Mouse (Mus musculus) forebrain, embryonic 16.5 days (tissue): ENCODE results near the gene Celsr1. TPM values are rescaled to one million over a fixed set of nuclear protein-coding genes. Genes with fewer than 3 reads are reported as not detected.

ENCODE experiments used
- ATAC-seq: fragments of 200-750 bp; cut with Nextera tagmentation; 2 replicates; pipeline ENCODE4 v1.8.0; 2017; ENCODE audit warnings: mild to moderate bottlenecking, moderate library complexity
- H3K27ac ChIP-seq: fragments of 300-500 bp; sonication (generic); 2 replicates; pipeline ENCODE4 v1.5.1; 2014; ENCODE audit warnings: low read length, control low read depth
- H3K27me3 ChIP-seq: fragments of 300-500 bp; sonication (generic); replicated peaks from 2 replicates; pipeline ENCODE4 v1.6.1; 2014; ENCODE audit warnings: low read length; ENCODE audit not compliant: control insufficient read depth, insufficient read depth
- H3K36me3 ChIP-seq: fragments of 300-500 bp; sonication (generic); 2 replicates; pipeline ENCODE4 v1.6.1; 2014; ENCODE audit not compliant: control insufficient read depth, insufficient read depth
- H3K4me1 ChIP-seq: fragments of 300-500 bp; sonication (generic); replicated peaks from 2 replicates; pipeline ENCODE4 v1.6.1; 2014; ENCODE audit warnings: low read length; ENCODE audit not compliant: control insufficient read depth, insufficient read depth
- H3K4me2 ChIP-seq: fragments of 300-500 bp; sonication (generic); 2 replicates; pipeline ENCODE4 v1.6.1; 2014; ENCODE audit warnings: mild to moderate bottlenecking, low read length, control low read depth
- H3K4me3 ChIP-seq: fragments of 300-500 bp; sonication (generic); replicated peaks from 2 replicates; pipeline ENCODE4 v1.5.1; 2014; ENCODE audit warnings: mild to moderate bottlenecking, low read length, control low read depth
- H3K9ac ChIP-seq: fragments of 300-500 bp; sonication (generic); replicated peaks from 2 replicates; pipeline ENCODE4 v1.6.1; 2014; ENCODE audit warnings: low read depth, low read length, control low read depth
- H3K9me3 ChIP-seq: fragments of 300-500 bp; sonication (generic); 2 replicates; pipeline ENCODE4 v1.6.1; 2016; ENCODE audit warnings: low read length; ENCODE audit not compliant: control insufficient read depth
- WGBS: fragments of 180-500 bp; shearing (Covaris S2); extraction: QIAGEN DNeasy Blood & Tissue Kit; methylation state at CpG from one replicate; pipeline ENCODE4 v1.1.7; 2014; 5-methylcytosine and 5-hydroxymethylcytosine counted together
- polyA plus RNA-seq: library from polyadenylated mRNA; unstranded; fragments of >200 nt; fragmentation: Nextera tagmentation; extraction: Ambion mirVana; gene quantifications from 2 replicates; pipeline ENCODE4 v1.2.1, GENCODE M21; 2015

Celsr1 gene
- polyA plus RNA-seq, 1 experiment from 2014 or later: 4.6 TPM

GRCm38 (mm10) chr15:86015026-86015425 lies 18.6 kb downstream of the Celsr1 start:
- ATAC-seq: no peak
- H3K4me2 ChIP-seq: no peak overlapping the region
- H3K4me1 ChIP-seq: peaks cover 16% of the 10 kb centered on the region
- no peaks in the 10 kb centered on the region for H3K9me3 ChIP-seq
- WGBS: 54% methylated on average over 7 of the region's 7 CpGs
- no peak overlapping the region for H3K9ac ChIP-seq
- H3K27ac ChIP-seq: no peak overlapping the region
- H3K4me3 ChIP-seq: no peak overlapping the region
- H3K27me3 ChIP-seq: no peaks in the 10 kb centered on the region
- no peaks in the 10 kb centered on the region for H3K36me3 ChIP-seq

- no peaks in the 10 kb centered on the region for H3K27me3 ChIP-seq
- no peak overlapping the region for H3K4me2 ChIP-seq
- H3K9me3 ChIP-seq: no peaks in the 10 kb centered on the region
- H3K4me3 ChIP-seq: no peak overlapping the region
- WGBS: 25% methylated on average over 10 of the region's 10 CpGs
- H3K9ac ChIP-seq: no peak overlapping the region
- no peaks in the 10 kb centered on the region for H3K36me3 ChIP-seq
- H3K4me1 ChIP-seq: peaks cover 16% of the 10 kb centered on the region
- no peak for ATAC-seq
- H3K27ac ChIP-seq: peak overlapping the region; percentile 42; the same call in 1 of the 2 replicates
Measured at GRCm38 (mm10) chr15:86013656-86014055, 19.9 kb downstream of the Celsr1 start.

DNA sequence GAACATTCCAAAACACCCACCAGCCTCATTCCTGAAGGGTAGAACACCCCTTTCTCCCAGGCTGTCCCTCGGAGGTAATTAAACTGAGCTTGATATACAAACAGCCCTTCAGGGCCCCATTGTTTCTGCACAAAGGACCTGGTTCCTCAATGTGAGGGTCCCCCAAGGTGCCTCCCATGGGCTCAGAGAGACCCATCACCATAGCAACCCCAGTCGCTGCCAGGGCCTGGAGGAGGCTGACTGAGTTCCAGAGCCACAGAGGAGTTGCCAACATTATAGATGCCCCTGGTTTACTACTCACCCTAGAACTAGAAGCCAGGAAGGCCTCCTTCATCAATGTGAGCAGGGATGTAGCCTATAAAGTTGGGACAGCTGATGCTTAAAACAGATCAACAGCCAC lies 20.4 kb downstream of the Celsr1 start:
- Histone ChIP-seq H3K27me3 (no peaks in the 10 kb centered on the region), H3K27ac (peak overlapping the region; percentile 42; the same call in 1 of the 2 replicates), H3K4me2 (no peak overlapping the region), H3K9ac (no peak overlapping the region), H3K36me3 (no peaks in the 10 kb centered on the region), H3K9me3 (no peaks in the 10 kb centered on the region), H3K4me3 (no peak overlapping the region), H3K4me1 (peaks cover 16% of the 10 kb centered on the region)
- WGBS: 3% methylated on average over 2 of the region's 2 CpGs
- peak; percentile 79 for ATAC-seq

DNA sequence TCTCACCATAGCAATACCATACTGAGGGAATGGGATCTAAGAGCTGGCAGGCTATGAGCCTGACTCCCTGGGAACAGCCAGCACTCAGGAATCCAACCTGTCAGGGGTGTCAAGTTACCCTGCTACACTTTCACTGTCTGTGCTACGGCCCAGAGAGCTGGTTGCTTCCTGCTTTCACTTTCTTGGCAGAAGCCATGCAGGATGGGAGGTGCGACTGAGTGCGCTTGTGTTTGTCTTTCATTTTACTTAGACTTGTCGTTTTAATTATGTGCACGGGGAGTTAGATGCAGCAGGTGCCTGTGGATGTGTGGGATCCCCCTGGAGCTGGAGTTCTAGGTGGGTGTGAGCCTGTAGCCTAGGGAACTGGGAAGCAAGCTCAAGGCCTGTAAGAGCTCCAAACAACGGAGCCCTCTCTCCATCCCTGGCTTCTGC lies 25.9 kb downstream of the Celsr1 start:
- 17% methylated on average over 6 of the region's 6 CpGs for WGBS
- Histone ChIP-seq H3K4me1 (peaks cover 20% of the 10 kb centered on the region), H3K27ac (no peak overlapping the region), H3K27me3 (no peaks in the 10 kb centered on the region), H3K9ac (no peak overlapping the region), H3K36me3 (no peaks in the 10 kb centered on the region), H3K4me3 (no peak overlapping the region), H3K9me3 (no peaks in the 10 kb centered on the region), H3K4me2 (no peak overlapping the region)
- no peak for ATAC-seq

DNA sequence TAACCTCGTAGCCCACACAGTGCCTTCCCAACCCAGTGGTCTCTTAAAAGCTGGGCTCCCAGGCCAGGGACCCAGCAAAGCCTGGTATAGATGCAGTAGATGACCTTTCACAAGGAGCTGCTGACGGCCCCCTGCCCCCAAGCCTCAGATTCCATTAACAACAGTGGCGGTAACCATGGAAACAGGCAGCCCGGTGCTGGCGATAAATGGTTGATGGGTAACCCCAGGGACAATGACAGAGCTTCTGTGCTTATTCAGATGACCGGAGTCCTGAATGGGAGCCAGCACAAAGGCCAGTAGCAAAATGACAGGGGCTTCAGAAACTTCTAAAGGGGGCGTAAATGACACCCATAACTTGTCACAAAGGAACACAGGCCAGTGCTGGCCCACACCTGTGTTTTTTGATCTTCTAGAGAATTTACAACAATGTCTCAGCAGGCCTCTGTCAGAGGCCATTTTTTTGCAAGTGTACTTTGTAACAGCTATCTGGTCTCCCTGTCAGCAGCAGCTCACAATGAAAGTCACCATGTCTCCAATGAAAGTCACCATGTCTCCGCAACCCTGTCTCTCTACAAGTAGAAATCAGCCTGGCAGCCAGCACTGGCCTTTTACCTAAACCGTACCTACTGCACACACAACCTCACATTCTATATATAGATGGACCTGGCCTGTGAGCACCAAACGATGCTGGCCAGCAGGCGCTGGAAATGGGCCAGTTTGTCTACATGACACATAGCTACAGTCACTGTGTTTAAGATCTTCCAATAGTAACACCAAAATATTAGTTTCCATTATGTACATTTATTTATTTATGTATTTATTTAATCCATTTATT lies 27.7 kb downstream of the Celsr1 start:
- Histone ChIP-seq H3K9ac (no peak overlapping the region), H3K9me3 (no peaks in the 10 kb centered on the region), H3K36me3 (no peaks in the 10 kb centered on the region), H3K4me2 (peak overlapping the region; percentile 1; the same call in 1 of the 2 replicates), H3K27ac (peak overlapping the region; percentile 70), H3K4me1 (peaks cover 27% of the 10 kb centered on the region), H3K4me3 (no peak overlapping the region), H3K27me3 (no peaks in the 10 kb centered on the region)
- WGBS: 6% methylated on average over 11 of the region's 11 CpGs
- 0 out of 2 replicates have a peak, but pooled peaks have one; percentile 15 for ATAC-seq

GRCm38 (mm10) chr15:86004048-86004447 lies 29.5 kb downstream of the Celsr1 start:
- Histone ChIP-seq H3K27me3 (no peaks in the 10 kb centered on the region), H3K27ac (no peak overlapping the region), H3K4me3 (no peak overlapping the region), H3K9me3 (no peaks in the 10 kb centered on the region), H3K9ac (no peak overlapping the region), H3K36me3 (no peaks in the 10 kb centered on the region), H3K4me1 (peaks cover 40% of the 10 kb centered on the region), H3K4me2 (no peak overlapping the region)
- no peak for ATAC-seq
- WGBS: 86% methylated on average over 3 of the region's 3 CpGs

GRCm38 (mm10) chr15:86000706-86001292 lies 32.8 kb downstream of the Celsr1 start:
- peak overlapping the region; percentile 89 for H3K27ac ChIP-seq
- no peak overlapping the region for H3K4me3 ChIP-seq
- WGBS: 13% methylated on average over 5 of the region's 5 CpGs
- H3K4me2 ChIP-seq: no peak overlapping the region
- H3K36me3 ChIP-seq: no peaks in the 10 kb centered on the region
- no peak overlapping the region for H3K9ac ChIP-seq
- no peaks in the 10 kb centered on the region for H3K9me3 ChIP-seq
- ATAC-seq: peak; percentile 92
- peaks cover 48% of the 10 kb centered on the region for H3K4me1 ChIP-seq
- H3K27me3 ChIP-seq: no peaks in the 10 kb centered on the region

- H3K27ac ChIP-seq: no peak overlapping the region
- WGBS: 76% methylated on average over 4 of the region's 4 CpGs
- peaks cover 62% of the 10 kb centered on the region for H3K4me1 ChIP-seq
- H3K4me2 ChIP-seq: no peak overlapping the region
- no peaks in the 10 kb centered on the region for H3K9me3 ChIP-seq
- ATAC-seq: no peak
- H3K9ac ChIP-seq: no peak overlapping the region
- H3K27me3 ChIP-seq: no peaks in the 10 kb centered on the region
- no peak overlapping the region for H3K4me3 ChIP-seq
- H3K36me3 ChIP-seq: no peaks in the 10 kb centered on the region
Measured at GRCm38 (mm10) chr15:85998525-85999230, 34.9 kb downstream of the Celsr1 start.
